Mouse (Mus musculus) heart, embryonic 15.5 days (tissue): ENCODE data around the gene Ggt1. TPM values are rescaled to one million over a fixed set of nuclear protein-coding genes. Genes with fewer than 3 reads are reported as not detected.
"Not testable (repeated sequence)": the region's sequence is repeated elsewhere in the genome, so short reads cannot be mapped to it uniquely, and the experiment has no call there.

ENCODE experiments used
- ATAC-seq: fragments of 200-750 bp; cut with Nextera tagmentation; replicated peaks from 2 replicates; pipeline ENCODE4 v1.8.0; 2017; ENCODE audit warnings: low read depth, moderate TSS enrichment; ENCODE audit not compliant: insufficient number of reproducible peaks, insufficient read depth, low FRiP score
- H3K27ac ChIP-seq: fragments of 300-500 bp; sonication (generic); 2 replicates; pipeline ENCODE4 v1.5.1; 2015; ENCODE audit warnings: mild to moderate bottlenecking, inconsistent platforms
- H3K27me3 ChIP-seq: fragments of 300-500 bp; sonication (generic); 2 replicates; pipeline ENCODE4 v1.6.1; 2015; ENCODE audit warnings: inconsistent platforms
- H3K36me3 ChIP-seq: fragments of 300-500 bp; sonication (generic); 2 replicates; pipeline ENCODE4 v1.6.1; 2015; ENCODE audit warnings: mild to moderate bottlenecking, inconsistent platforms
- H3K4me1 ChIP-seq: fragments of 300-500 bp; sonication (generic); replicated peaks from 2 replicates; pipeline ENCODE4 v1.6.1; 2015; ENCODE audit warnings: inconsistent platforms
- H3K4me2 ChIP-seq: fragments of 300-500 bp; sonication (generic); 2 replicates; pipeline ENCODE4 v1.6.1; 2015; ENCODE audit warnings: inconsistent platforms, mild to moderate bottlenecking, moderate library complexity
- H3K4me3 ChIP-seq: fragments of 300-500 bp; sonication (generic); 2 replicates; pipeline ENCODE4 v1.5.1; 2015; ENCODE audit warnings: mild to moderate bottlenecking, inconsistent platforms
- H3K9ac ChIP-seq: fragments of 300-500 bp; sonication (generic); 2 replicates; pipeline ENCODE4 v1.6.1; 2015; ENCODE audit warnings: mild to moderate bottlenecking, inconsistent platforms
- H3K9me3 ChIP-seq: fragments of 300-500 bp; sonication (generic); replicated peaks from 2 replicates; pipeline ENCODE4 v1.6.1; 2016; ENCODE audit warnings: inconsistent platforms
- WGBS: fragments of 180-500 bp; shearing (Covaris S2); methylation state at CpG from one replicate; pipeline ENCODE4 v1.1.7; 2015; ENCODE audit warnings: mixed read lengths; 5-methylcytosine and 5-hydroxymethylcytosine counted together
- polyA plus RNA-seq: library from polyadenylated mRNA; unstranded; fragments of >200 nt; fragmentation: Nextera tagmentation; extraction: Ambion mirVana; gene quantifications from 2 replicates; pipeline ENCODE4 v1.2.1, GENCODE M21; 2015

The Ggt1 gene
- polyA plus RNA-seq, 1 experiment from 2014 or later = 0.48 TPM

DNA sequence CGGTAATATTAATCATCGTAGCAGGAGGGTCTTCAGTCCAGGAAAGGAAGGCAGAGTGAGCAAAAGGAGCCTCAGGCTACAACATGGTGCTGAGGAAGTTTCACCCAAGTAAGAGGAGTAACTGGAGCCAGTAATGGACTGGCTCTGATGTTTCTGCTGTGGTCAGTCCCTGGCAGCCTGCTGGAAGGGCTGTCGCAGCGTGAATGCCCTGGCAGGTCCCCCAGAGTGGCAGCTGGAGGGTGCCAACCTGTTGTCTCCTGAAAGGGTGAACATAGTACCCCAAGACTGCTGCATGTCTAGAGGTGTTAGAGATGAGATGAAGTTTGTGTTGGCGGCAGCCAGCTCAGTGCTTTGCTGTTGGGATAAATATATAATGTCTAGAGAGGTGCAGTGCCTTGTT is 40.8 kb upstream of the Ggt1 start:
- Histone ChIP-seq H3K27me3 (no peaks in the 10 kb centered on the region), H3K4me1 (peaks cover 28% of the 10 kb centered on the region), H3K4me2 (no peak overlapping the region), H3K4me3 (no peak overlapping the region), H3K9me3 (no peaks in the 10 kb centered on the region), H3K36me3 (peaks cover 33% of the 10 kb centered on the region), H3K27ac (no peak overlapping the region), H3K9ac (no peak overlapping the region)
- WGBS = 92% methylated on average over 5 of the region's 5 CpGs
- ATAC-seq = no peak

GRCm38 (mm10) chr10:75521643-75522042 is 39.8 kb upstream of the Ggt1 start:
- no peak for ATAC-seq
- 92% methylated on average over 4 of the region's 4 CpGs for WGBS
- no peak overlapping the region for H3K27ac ChIP-seq
- no peaks in the 10 kb centered on the region for H3K9me3 ChIP-seq
- H3K4me3 ChIP-seq = no peak overlapping the region
- peaks cover 19% of the 10 kb centered on the region for H3K4me1 ChIP-seq
- no peak overlapping the region for H3K9ac ChIP-seq
- H3K36me3 ChIP-seq = peaks cover 33% of the 10 kb centered on the region
- H3K4me2 ChIP-seq = no peak overlapping the region
- H3K27me3 ChIP-seq = no peaks in the 10 kb centered on the region

- not testable (repeated sequence) for H3K27me3 ChIP-seq, ATAC-seq, H3K4me2 ChIP-seq, H3K27ac ChIP-seq, H3K9me3 ChIP-seq, H3K4me3 ChIP-seq, H3K4me1 ChIP-seq, H3K9ac ChIP-seq
- H3K36me3 ChIP-seq = peaks cover 28% of the 10 kb centered on the region
- WGBS = 96% methylated on average over 9 of the region's 9 CpGs
These were observed 36.0 kb upstream of the Ggt1 start for GRCm38 (mm10) chr10:75525450-75525849.

- Histone ChIP-seq H3K36me3 (peaks cover 18% of the 10 kb centered on the region), H3K27me3 (no peaks in the 10 kb centered on the region), H3K9ac (no peak overlapping the region), H3K27ac (no peak overlapping the region), H3K4me1 (peaks cover 14% of the 10 kb centered on the region), H3K9me3 (no peaks in the 10 kb centered on the region), H3K4me2 (no peak overlapping the region), H3K4me3 (no peak overlapping the region)
- ATAC-seq = no peak
- WGBS = 83% methylated on average over 2 of the region's 2 CpGs
These were observed 31.1 kb upstream of the Ggt1 start for GRCm38 (mm10) chr10:75530322-75530721.

DNA sequence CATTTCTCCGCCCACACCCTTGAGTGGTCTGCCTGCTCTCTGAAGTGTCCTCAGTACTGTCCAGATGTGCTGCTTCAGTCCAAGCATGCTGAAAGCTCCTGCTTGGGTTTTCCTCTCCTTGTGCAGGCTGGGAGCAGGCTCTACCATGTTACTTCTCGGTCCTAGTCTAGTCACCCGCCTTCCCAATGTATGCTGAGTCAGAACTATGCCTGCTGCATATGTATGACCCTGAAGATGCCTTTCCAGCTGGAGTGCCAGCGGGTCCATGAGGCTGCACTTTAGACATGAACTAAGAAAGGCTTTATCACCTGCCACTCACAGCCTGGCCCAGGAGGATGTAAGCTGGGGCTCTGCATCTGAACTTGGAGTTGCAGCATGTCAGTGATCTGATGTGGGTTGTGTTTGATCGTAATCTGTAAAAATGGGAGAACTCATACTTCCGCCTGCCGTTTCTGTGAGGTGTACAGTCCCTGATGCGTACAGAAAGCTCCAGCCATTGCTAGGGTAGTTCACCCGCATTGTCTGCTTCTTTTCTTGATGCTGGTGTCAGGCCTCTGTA is 29.8 kb upstream of the Ggt1 start:
- no peak for ATAC-seq
- peaks cover 25% of the 10 kb centered on the region for H3K4me1 ChIP-seq
- no peak overlapping the region for H3K27ac ChIP-seq
- H3K9ac ChIP-seq = no peak overlapping the region
- no peak overlapping the region for H3K4me2 ChIP-seq
- no peak overlapping the region for H3K4me3 ChIP-seq
- 82% methylated on average over 9 of the region's 9 CpGs for WGBS
- H3K27me3 ChIP-seq = no peaks in the 10 kb centered on the region
- peaks cover 18% of the 10 kb centered on the region for H3K36me3 ChIP-seq
- no peaks in the 10 kb centered on the region for H3K9me3 ChIP-seq

GRCm38 (mm10) chr10:75534216-75534615 is 27.2 kb upstream of the Ggt1 start:
- WGBS = 91% methylated on average over 8 of the region's 8 CpGs
- Histone ChIP-seq H3K9ac (no peak overlapping the region), H3K4me3 (no peak overlapping the region), H3K36me3 (peaks cover 18% of the 10 kb centered on the region), H3K9me3 (no peaks in the 10 kb centered on the region), H3K27ac (peak overlapping the region; percentile 70), H3K4me1 (peaks cover 25% of the 10 kb centered on the region), H3K27me3 (no peaks in the 10 kb centered on the region), H3K4me2 (no peak overlapping the region)
- ATAC-seq = no peak

DNA sequence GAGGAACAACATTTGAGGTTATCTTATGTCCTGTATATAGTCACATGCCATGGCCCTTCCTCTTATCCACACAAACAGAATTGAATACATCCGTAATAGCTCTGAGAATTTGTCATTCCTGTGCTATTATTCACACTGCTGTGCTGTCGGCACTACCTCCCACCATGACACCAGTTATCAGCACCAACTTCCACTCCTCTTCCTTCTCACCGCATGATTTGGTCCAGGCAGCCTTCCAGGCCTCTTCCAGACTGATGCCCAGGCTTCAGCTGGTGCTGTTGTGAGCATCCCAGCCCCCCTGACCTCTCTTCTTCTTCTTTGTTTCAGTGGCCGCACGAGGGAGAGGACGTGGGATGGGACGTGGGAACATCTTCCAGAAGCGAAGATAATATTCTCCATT is 26.5 kb upstream of the Ggt1 start:
- no peak overlapping the region for H3K9ac ChIP-seq
- H3K27me3 ChIP-seq = no peaks in the 10 kb centered on the region
- no peak overlapping the region for H3K4me3 ChIP-seq
- ATAC-seq = peak; percentile 85
- H3K4me1 ChIP-seq = peaks cover 25% of the 10 kb centered on the region
- WGBS = 40% methylated on average over 8 of the region's 8 CpGs
- peaks cover 18% of the 10 kb centered on the region for H3K36me3 ChIP-seq
- H3K4me2 ChIP-seq = no peak overlapping the region
- H3K27ac ChIP-seq = peak overlapping the region; percentile 70
- no peaks in the 10 kb centered on the region for H3K9me3 ChIP-seq

DNA sequence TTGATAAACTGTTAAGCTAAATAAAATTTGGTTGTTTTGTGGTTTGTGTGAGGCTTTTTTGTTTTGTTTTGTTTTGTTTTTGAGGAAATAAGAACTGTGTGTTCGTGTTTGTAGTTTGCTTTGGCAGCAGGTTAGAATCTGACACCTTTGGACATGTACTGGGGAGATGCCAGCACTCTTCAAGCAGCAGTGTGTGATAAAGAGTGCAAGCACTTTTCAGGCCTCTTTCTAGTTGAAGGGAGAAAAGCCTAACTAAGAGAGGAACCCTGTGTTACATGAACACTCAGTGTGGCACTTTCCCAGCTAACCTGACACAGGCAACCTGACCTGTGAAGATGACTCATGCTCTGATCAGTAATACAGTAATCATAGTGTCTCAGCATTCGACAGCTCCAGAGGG is 26.0 kb upstream of the Ggt1 start:
- no peaks in the 10 kb centered on the region for H3K9me3 ChIP-seq
- no peak overlapping the region for H3K4me2 ChIP-seq
- H3K4me3 ChIP-seq = no peak overlapping the region
- H3K27ac ChIP-seq = peak overlapping the region; percentile 70
- peaks cover 25% of the 10 kb centered on the region for H3K4me1 ChIP-seq
- no peaks in the 10 kb centered on the region for H3K27me3 ChIP-seq
- H3K36me3 ChIP-seq = peaks cover 18% of the 10 kb centered on the region
- H3K9ac ChIP-seq = no peak overlapping the region
- ATAC-seq = peak; percentile 70
- 46% methylated on average over 2 of the region's 2 CpGs for WGBS

GRCm38 (mm10) chr10:75536123-75536522 is 25.3 kb upstream of the Ggt1 start:
- no peak overlapping the region for H3K4me3 ChIP-seq
- peaks cover 22% of the 10 kb centered on the region for H3K4me1 ChIP-seq
- H3K27me3 ChIP-seq = no peaks in the 10 kb centered on the region
- H3K4me2 ChIP-seq = no peak overlapping the region
- peaks cover 18% of the 10 kb centered on the region for H3K36me3 ChIP-seq
- H3K9me3 ChIP-seq = no peaks in the 10 kb centered on the region
- no peak for ATAC-seq
- H3K27ac ChIP-seq = peak overlapping the region; percentile 70; the same call in 1 of the 2 replicates
- no peak overlapping the region for H3K9ac ChIP-seq
- WGBS = 78% methylated on average over 5 of the region's 5 CpGs

DNA sequence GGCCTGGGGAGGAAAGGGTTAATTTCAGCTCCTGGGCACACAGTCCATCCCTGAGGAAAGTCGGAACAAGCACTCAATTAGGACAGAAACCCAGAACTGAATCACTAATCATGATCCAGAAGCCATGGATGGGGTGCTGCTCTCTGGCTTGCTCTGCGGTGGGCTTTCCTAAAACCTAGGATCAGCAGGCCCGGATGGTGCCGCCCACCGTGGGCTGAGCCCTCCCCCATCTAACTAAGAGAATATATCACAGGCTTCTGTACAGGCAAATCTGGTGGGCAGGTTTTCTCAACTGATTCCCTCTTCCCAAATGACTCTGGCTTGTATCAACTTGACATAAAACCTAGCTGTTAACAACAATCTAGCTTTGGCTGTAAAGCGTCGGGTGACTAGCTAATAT is 13.5 kb upstream of the Ggt1 start:
- no peak for ATAC-seq
- no peaks in the 10 kb centered on the region for H3K27me3 ChIP-seq
- 50% methylated on average over 7 of the region's 7 CpGs for WGBS
- no peaks in the 10 kb centered on the region; the same call in 1 of the 2 replicates for H3K9me3 ChIP-seq
- no peak overlapping the region for H3K27ac ChIP-seq
- H3K4me3 ChIP-seq = no peak overlapping the region
- H3K9ac ChIP-seq = no peak overlapping the region
- no peak overlapping the region for H3K4me2 ChIP-seq
- H3K36me3 ChIP-seq = no peaks in the 10 kb centered on the region
- peaks cover 6% of the 10 kb centered on the region for H3K4me1 ChIP-seq

DNA sequence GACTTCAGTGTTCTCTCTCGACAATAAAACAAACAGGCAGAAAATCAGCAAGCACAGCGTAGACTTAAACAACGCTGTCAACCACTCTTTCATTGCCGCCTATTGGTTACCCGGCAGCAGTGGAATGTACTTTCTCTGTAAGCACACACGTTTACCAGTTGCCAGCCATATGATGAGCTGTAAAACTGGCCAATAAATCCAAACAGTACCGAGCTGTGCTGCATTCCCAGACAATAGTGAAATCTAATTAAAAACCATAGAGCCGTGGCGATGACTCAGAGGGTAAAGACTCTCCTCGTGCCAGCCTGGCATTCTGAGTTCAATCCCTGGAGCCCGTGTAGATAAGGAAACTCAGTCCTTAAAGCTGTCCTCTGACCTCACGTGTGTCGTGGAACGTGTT is 12.9 kb upstream of the Ggt1 start:
- H3K4me2 ChIP-seq = 0 out of 2 replicates have a peak overlapping the region, but pooled peaks have one; percentile 11
- WGBS = 45% methylated on average over 14 of the region's 14 CpGs
- no peak overlapping the region for H3K4me3 ChIP-seq
- H3K27ac ChIP-seq = no peak overlapping the region
- no peaks in the 10 kb centered on the region for H3K27me3 ChIP-seq
- H3K9ac ChIP-seq = no peak overlapping the region
- no peaks in the 10 kb centered on the region; the same call in 1 of the 2 replicates for H3K9me3 ChIP-seq
- H3K4me1 ChIP-seq = peaks cover 6% of the 10 kb centered on the region
- ATAC-seq = 0 out of 2 replicates have a peak, but pooled peaks have one; percentile 14
- no peaks in the 10 kb centered on the region for H3K36me3 ChIP-seq

DNA sequence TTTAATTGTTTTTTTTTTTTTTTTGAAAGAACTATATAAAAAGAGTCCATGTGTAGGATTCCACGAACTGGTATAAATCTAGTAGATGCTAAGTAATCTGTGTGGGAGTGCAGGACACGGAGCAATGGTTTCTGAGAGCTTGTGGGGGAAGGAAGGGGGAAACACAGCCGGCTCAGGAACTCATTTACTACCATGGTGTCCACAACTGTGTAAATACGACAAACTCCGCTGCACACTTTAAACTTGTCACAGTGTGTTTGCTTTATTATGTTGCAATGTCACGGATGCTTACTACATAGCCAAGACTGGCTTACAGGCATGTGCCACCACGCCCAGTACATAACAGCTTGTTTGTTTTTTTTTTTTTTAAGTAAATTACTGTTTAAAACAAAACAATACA is 11.5 kb upstream of the Ggt1 start:
- no peak overlapping the region for H3K9ac ChIP-seq
- no peaks in the 10 kb centered on the region for H3K27me3 ChIP-seq
- peaks cover 6% of the 10 kb centered on the region for H3K4me1 ChIP-seq
- 76% methylated on average over 7 of the region's 7 CpGs for WGBS
- no peaks in the 10 kb centered on the region for H3K36me3 ChIP-seq
- no peak overlapping the region for H3K27ac ChIP-seq
- no peaks in the 10 kb centered on the region; the same call in 1 of the 2 replicates for H3K9me3 ChIP-seq
- ATAC-seq = no peak
- no peak overlapping the region for H3K4me3 ChIP-seq
- H3K4me2 ChIP-seq = no peak overlapping the region
